Mouse (Mus musculus) midbrain, embryonic 16.5 days (tissue): ENCODE results near the gene Gm3854. TPM values are rescaled to one million over a fixed set of nuclear protein-coding genes. Genes with fewer than 3 reads are reported as not detected.
"Not testable (repeated sequence)": the region's sequence is repeated elsewhere in the genome, so short reads cannot be mapped to it uniquely, and the experiment has no call there.

Source experiments
- ATAC-seq: fragments of 200-750 bp; cut with Nextera tagmentation; 2 replicates; pipeline ENCODE4 v1.8.0; 2017; ENCODE audit warnings: moderate TSS enrichment
- H3K27ac ChIP-seq: fragments of 300-500 bp; sonication (generic); 2 replicates; pipeline ENCODE4 v1.5.1; 2014; ENCODE audit warnings: mild to moderate bottlenecking, low read length, mixed read lengths
- H3K27me3 ChIP-seq: fragments of 300-500 bp; sonication (generic); 2 replicates; pipeline ENCODE4 v1.6.1; 2014; ENCODE audit warnings: low read depth, low read length, mixed read lengths; ENCODE audit not compliant: control insufficient read depth, insufficient read depth
- H3K36me3 ChIP-seq: fragments of 300-500 bp; sonication (generic); 2 replicates; pipeline ENCODE4 v1.6.1; 2014; ENCODE audit warnings: mild to moderate bottlenecking, low read length, moderate library complexity, mixed read lengths; ENCODE audit not compliant: control insufficient read depth, insufficient read depth
- H3K4me1 ChIP-seq: fragments of 300-500 bp; sonication (generic); 2 replicates; pipeline ENCODE4 v1.6.1; 2014; ENCODE audit warnings: mild to moderate bottlenecking, low read length, mixed read lengths; ENCODE audit not compliant: control insufficient read depth, insufficient read depth
- H3K4me2 ChIP-seq: fragments of 300-500 bp; sonication (generic); 2 replicates; pipeline ENCODE4 v1.6.1; 2014; ENCODE audit warnings: mild to moderate bottlenecking, low read length, mixed read lengths
- H3K4me3 ChIP-seq: fragments of 300-500 bp; sonication (generic); 2 replicates; pipeline ENCODE4 v1.5.1; 2014; ENCODE audit warnings: low read depth, mild to moderate bottlenecking, low read length, moderate library complexity, mixed read lengths
- H3K9ac ChIP-seq: fragments of 300-500 bp; sonication (generic); 2 replicates; pipeline ENCODE4 v1.6.1; 2014; ENCODE audit warnings: low read depth, low read length, mixed read lengths
- H3K9me3 ChIP-seq: fragments of 300-500 bp; sonication (generic); replicated peaks from 2 replicates; pipeline ENCODE4 v1.6.1; 2014; ENCODE audit warnings: mild to moderate bottlenecking, low read length, mixed read lengths; ENCODE audit not compliant: control insufficient read depth, poor library complexity, severe bottlenecking
- WGBS: fragments of 180-500 bp; shearing (Covaris S2); extraction: QIAGEN DNeasy Blood & Tissue Kit; methylation state at CpG from one replicate; pipeline ENCODE4 v1.1.7; 2014; 5-methylcytosine and 5-hydroxymethylcytosine counted together
- polyA plus RNA-seq: library from polyadenylated mRNA; unstranded; fragments of >200 nt; fragmentation: Nextera tagmentation; extraction: Ambion mirVana; gene quantifications from 2 replicates; pipeline ENCODE4 v1.2.1, GENCODE M21; 2015

Gm3854 gene
- polyA plus RNA-seq, 1 experiment from 2014 or later: 8.6 TPM

GRCm38 (mm10) chr7:6360477-6361060, 17.0 kb downstream of the Gm3854 start:
- no peaks in the 10 kb centered on the region for H3K36me3 ChIP-seq

GRCm38 (mm10) chr7:6361756-6362155, 18.2 kb downstream of the Gm3854 start:
- Histone ChIP-seq H3K4me2 (peak overlapping the region; percentile 75), H3K4me3 (peak overlapping the region; percentile 58), H3K9ac (peak overlapping the region; percentile 64)

More at GRCm38 (mm10) chr7:6360477-6361060, 17.0 kb downstream of the Gm3854 start:
- H3K4me3 ChIP-seq: no peak overlapping the region
- no peak for ATAC-seq
- H3K4me2 ChIP-seq: no peak overlapping the region
- peaks cover 22% of the 10 kb centered on the region for H3K4me1 ChIP-seq
- H3K9ac ChIP-seq: no peak overlapping the region
- H3K27me3 ChIP-seq: no peaks in the 10 kb centered on the region
- 20% methylated on average over 9 of the region's 9 CpGs for WGBS
- H3K9me3 ChIP-seq: no peaks in the 10 kb centered on the region
- H3K27ac ChIP-seq: no peak overlapping the region

GRCm38 (mm10) chr7:6362268-6363046, 18.9 kb downstream of the Gm3854 start:
- Histone ChIP-seq H3K36me3 (no peaks in the 10 kb centered on the region), H3K27me3 (no peaks in the 10 kb centered on the region), H3K4me2 (peak overlapping the region; percentile 75), H3K4me3 (peak overlapping the region; percentile 58), H3K9ac (peak overlapping the region; percentile 64), H3K4me1 (peaks cover 22% of the 10 kb centered on the region), H3K27ac (peak overlapping the region; percentile 91), H3K9me3 (no peaks in the 10 kb centered on the region)
- WGBS: 0% methylated on average over 37 of the region's 38 CpGs
- ATAC-seq: peak; percentile 93

More at GRCm38 (mm10) chr7:6361756-6362155, 18.2 kb downstream of the Gm3854 start:
- Histone ChIP-seq H3K36me3 (no peaks in the 10 kb centered on the region), H3K27me3 (no peaks in the 10 kb centered on the region), H3K27ac (peak overlapping the region; percentile 91), H3K4me1 (peaks cover 22% of the 10 kb centered on the region), H3K9me3 (no peaks in the 10 kb centered on the region)
- no peak for ATAC-seq
- 21% methylated on average over 7 of the region's 7 CpGs for WGBS

GRCm38 (mm10) chr7:6363047-6363488, 19.5 kb downstream of the Gm3854 start, which contains the start of gene Zfp78:
TSS of gene Zfp78 (plus strand) at chr7:6363280.
- H3K4me1 ChIP-seq: peaks cover 22% of the 10 kb centered on the region
- no peaks in the 10 kb centered on the region for H3K36me3 ChIP-seq
- peak within 1 kb of the TSS; percentile 58 for H3K4me3 ChIP-seq
- H3K27ac ChIP-seq: peak within 1 kb of the TSS; percentile 91
- H3K4me2 ChIP-seq: peak within 1 kb of the TSS; percentile 75
- under 1% methylated on average over 23 of the region's 23 CpGs for WGBS
- H3K9ac ChIP-seq: peak within 1 kb of the TSS; percentile 75
- ATAC-seq: peak; percentile 88
- no peaks in the 10 kb centered on the region for H3K27me3 ChIP-seq
- H3K9me3 ChIP-seq: no peaks in the 10 kb centered on the region

GRCm38 (mm10) chr7:6364761-6365160, 21.2 kb downstream of the Gm3854 start:
- Histone ChIP-seq H3K27ac (no peak overlapping the region), H3K36me3 (no peaks in the 10 kb centered on the region), H3K4me3 (no peak overlapping the region), H3K9me3 (no peaks in the 10 kb centered on the region), H3K4me1 (peaks cover 18% of the 10 kb centered on the region), H3K9ac (no peak overlapping the region), H3K4me2 (no peak overlapping the region), H3K27me3 (no peaks in the 10 kb centered on the region)
- ATAC-seq: no peak
- WGBS: 70% methylated on average over 1 of the region's 1 CpGs

GRCm38 (mm10) chr7:6367185-6367584, 23.6 kb downstream of the Gm3854 start:
- H3K27me3 ChIP-seq: no peaks in the 10 kb centered on the region
- H3K9ac ChIP-seq: no peak overlapping the region
- ATAC-seq: no peak
- 92% methylated on average over 5 of the region's 5 CpGs for WGBS
- H3K27ac ChIP-seq: no peak overlapping the region
- no peaks in the 10 kb centered on the region for H3K36me3 ChIP-seq
- no peaks in the 10 kb centered on the region for H3K9me3 ChIP-seq
- H3K4me1 ChIP-seq: peaks cover 13% of the 10 kb centered on the region
- H3K4me2 ChIP-seq: no peak overlapping the region
- H3K4me3 ChIP-seq: no peak overlapping the region

GRCm38 (mm10) chr7:6368146-6368545, 24.6 kb downstream of the Gm3854 start:
- WGBS: 86% methylated on average over 5 of the region's 5 CpGs
- H3K4me1 ChIP-seq: peaks cover 13% of the 10 kb centered on the region
- H3K4me3 ChIP-seq, H3K4me2 ChIP-seq, H3K27me3 ChIP-seq, H3K9me3 ChIP-seq, ATAC-seq, H3K36me3 ChIP-seq, H3K27ac ChIP-seq, H3K9ac ChIP-seq: not testable (repeated sequence)

- Histone ChIP-seq H3K9me3 (no peaks in the 10 kb centered on the region), H3K9ac (no peak overlapping the region), H3K4me1 (peaks cover 5% of the 10 kb centered on the region), H3K36me3 (no peaks in the 10 kb centered on the region), H3K27ac (no peak overlapping the region), H3K27me3 (no peaks in the 10 kb centered on the region), H3K4me2 (no peak overlapping the region), H3K4me3 (no peak overlapping the region)
- no peak for ATAC-seq
- WGBS: 89% methylated on average over 3 of the region's 3 CpGs
These were observed 25.9 kb downstream of the Gm3854 start for GRCm38 (mm10) chr7:6369460-6369859.

GRCm38 (mm10) chr7:6372993-6373392, 29.4 kb downstream of the Gm3854 start:
- Histone ChIP-seq H3K36me3 (peaks cover 11% of the 10 kb centered on the region), H3K27ac (no peak overlapping the region), H3K4me2 (no peak overlapping the region), H3K4me3 (no peak overlapping the region), H3K9ac (no peak overlapping the region), H3K9me3 (no peaks in the 10 kb centered on the region), H3K27me3 (no peaks in the 10 kb centered on the region), H3K4me1 (no peaks in the 10 kb centered on the region)
- WGBS: 96% methylated on average over 3 of the region's 3 CpGs
- ATAC-seq: no peak
